Mouse (Mus musculus): Measurements from ENCODE around the gene Esp6. TPM values are rescaled to one million over a fixed set of nuclear protein-coding genes. Genes with fewer than 3 reads are reported as not detected.

The Esp6 gene
- total RNA-seq (2023) = not detected

GRCm38 (mm10) chr17:40561207-40561606 lies at the start of gene Esp6:
Gene Esp6 (plus strand): TSS chr17:40561507.

GRCm38 (mm10) chr17:40519818-40520217 lies 41.5 kb upstream of the Esp6 start, which contains the start of gene Esp8:
Gene Esp8 (plus strand): TSS chr17:40520022.

GRCm38 (mm10) chr17:40598294-40598693 lies 37.0 kb downstream of the Esp6 start, which contains the start of gene Esp4:
Gene Esp4 (plus strand): TSS chr17:40598594.

Other genes with a start within 250 kb of the Esp6 start
- not detected for gene Crisp1, start 242.3 kb upstream of the Esp6 start, total RNA-seq (2023)
- not detected for gene Esp8, start 41.5 kb upstream of the Esp6 start, total RNA-seq (2023)
- gene Esp4, start 37.1 kb downstream of the Esp6 start, total RNA-seq (2023) = not detected
- not detected for gene Esp3, start 70.6 kb downstream of the Esp6 start, total RNA-seq (2023)
- not detected for gene Esp1, start 165.6 kb downstream of the Esp6 start, total RNA-seq (2023)
- not detected for gene Crisp2, start 245.5 kb downstream of the Esp6 start, total RNA-seq (2023)
- 0.47 TPM for gene Rhag, start 249.6 kb downstream of the Esp6 start, total RNA-seq (2023)